Mouse (Mus musculus) liver, embryonic 14.5 days (tissue): ENCODE measurements around the gene Elp5.
A peak's percentile ranks its signal among the peaks of the same experiment; 100 is the strongest.

Experiments
- CTCF ChIP-seq: IDR thresholded peaks from 2 replicates; pipeline ENCODE4 v1.5.1; 2016; ENCODE audit warnings: antibody characterized with exemption, low read depth, control low read depth
- EP300 ChIP-seq: IDR thresholded peaks from 2 replicates; pipeline ENCODE4 v1.6.1; 2016; ENCODE audit warnings: antibody characterized with exemption, low read depth

DNA sequence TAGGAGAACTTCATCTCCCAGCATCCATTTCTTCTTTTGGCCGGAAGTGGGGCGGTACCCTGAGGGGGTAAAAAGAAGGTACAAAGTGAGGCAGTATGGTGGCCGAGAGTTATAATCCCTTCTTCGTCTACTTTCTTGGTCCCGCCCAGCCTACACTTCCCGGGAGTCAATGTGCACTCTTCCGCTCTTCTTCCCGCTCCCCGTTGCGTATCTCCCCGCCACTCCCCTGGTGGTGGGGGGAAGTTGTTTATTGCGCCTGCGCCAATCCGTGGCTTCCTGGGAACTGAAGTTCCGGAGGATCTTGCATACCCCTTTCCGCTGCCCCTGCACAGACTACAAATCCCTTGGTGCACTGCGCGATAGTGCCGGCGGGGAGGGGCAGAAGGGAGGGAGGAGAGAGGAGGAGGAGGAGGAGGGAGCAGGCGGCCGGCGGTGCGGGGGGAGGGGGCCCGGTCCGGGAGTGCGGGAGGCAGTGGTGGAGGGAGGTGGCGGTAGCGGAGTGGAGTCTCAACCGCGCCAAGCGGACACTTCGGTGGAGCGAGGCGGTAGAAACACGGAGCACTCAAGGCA, 13.2 kb upstream of the Elp5 start, which contains the start of gene Phf23:
- TF ChIP-seq EP300: no peak
- TF ChIP-seq CTCF: peak; percentile 80
